Mouse (Mus musculus): ENCODE results near the gene Rsl1d1. TPM values are rescaled to one million over a fixed set of nuclear protein-coding genes. Genes with fewer than 3 reads are reported as not detected.
A peak's percentile ranks its signal among the peaks of the same experiment; 100 is the strongest.

The Rsl1d1 gene
- polyA plus RNA-seq, 1 experiment from 2014 or later = 146 TPM

DNA sequence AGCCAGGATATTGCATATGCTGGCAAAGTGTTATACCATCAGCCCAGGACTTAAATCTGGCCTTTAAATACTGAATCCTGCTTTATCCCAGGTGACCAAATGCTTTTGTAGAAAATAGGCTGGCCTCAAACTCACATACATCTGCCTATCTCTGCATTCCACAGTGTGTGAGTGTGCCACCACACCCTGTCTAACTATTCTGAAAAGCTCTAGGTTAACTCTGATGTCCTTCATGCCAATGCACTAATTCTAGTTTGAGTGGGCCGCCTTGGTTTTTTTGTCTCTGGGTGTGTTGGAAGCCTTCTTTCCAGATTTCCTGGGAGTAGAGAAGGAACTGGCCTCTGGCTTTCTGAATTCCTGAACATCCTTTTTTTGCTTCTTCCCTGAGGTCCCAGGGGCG, 9.9 kb downstream of the Rsl1d1 start:
- Histone ChIP-seq H3K4me3 (no peak overlapping the region), H3K9me3 (replicated peaks) (no peaks in the 10 kb centered on the region), H3K36me3 (peaks cover 59% of the 10 kb centered on the region), H3K27me3 (replicated peaks) (no peaks in the 10 kb centered on the region), H3K4me1 (replicated peaks) (0 out of 2 replicates have a peak, but pooled peaks cover 3% of the 10 kb centered on the region), H3K27ac (ENCODE audit: poor library complexity, severe bottlenecking) (no peak overlapping the region), H3K4me2 (no peak overlapping the region), H3K9ac (no peak overlapping the region)
- WGBS = 94% methylated on average over 2 of the region's 2 CpGs
- ATAC-seq (ENCODE audit: insufficient number of reproducible peaks, low FRiP score) = no peak

GRCm38 (mm10) chr16:11190150-11190549, 13.0 kb downstream of the Rsl1d1 start:
- Histone ChIP-seq H3K4me2 (no peak overlapping the region), H3K27ac (ENCODE audit: poor library complexity, severe bottlenecking) (no peak overlapping the region), H3K27me3 (replicated peaks) (no peaks in the 10 kb centered on the region), H3K9me3 (replicated peaks) (no peaks in the 10 kb centered on the region), H3K9ac (no peak overlapping the region), H3K36me3 (peaks cover 30% of the 10 kb centered on the region), H3K4me1 (replicated peaks) (0 out of 2 replicates have a peak, but pooled peaks cover 3% of the 10 kb centered on the region), H3K4me3 (no peak overlapping the region)
- WGBS = 75% methylated on average over 7 of the region's 7 CpGs
- ATAC-seq (ENCODE audit: insufficient number of reproducible peaks, low FRiP score) = no peak

- no peak for ATAC-seq (ENCODE audit: insufficient number of reproducible peaks, low FRiP score)
- H3K36me3 ChIP-seq = no peaks in the 10 kb centered on the region
- H3K4me3 ChIP-seq = no peak overlapping the region
- peak overlapping the region; percentile 80; the same call in 1 of the 2 replicates for H3K4me2 ChIP-seq
- WGBS = 61% methylated on average over 2 of the region's 2 CpGs
- H3K9ac ChIP-seq = no peak overlapping the region
- H3K27me3 ChIP-seq (replicated peaks) = no peaks in the 10 kb centered on the region
- peaks cover 15% of the 10 kb centered on the region for H3K4me1 ChIP-seq (replicated peaks)
- H3K27ac ChIP-seq (ENCODE audit: poor library complexity, severe bottlenecking) = no peak overlapping the region
- peaks cover 4% of the 10 kb centered on the region; the same call in 1 of the 2 replicates for H3K9me3 ChIP-seq (replicated peaks)
Observed at GRCm38 (mm10) chr16:11177404-11177803, 25.7 kb downstream of the Rsl1d1 start.

- Histone ChIP-seq H3K36me3 (no peaks in the 10 kb centered on the region), H3K9ac (peak overlapping the region; percentile 92), H3K4me1 (replicated peaks) (peaks cover 18% of the 10 kb centered on the region), H3K4me3 (peak overlapping the region; percentile 96), H3K4me2 (peak overlapping the region; percentile 80), H3K27ac (ENCODE audit: poor library complexity, severe bottlenecking) (peak overlapping the region; percentile 59; the same call in 1 of the 2 replicates), H3K9me3 (replicated peaks) (peaks cover 4% of the 10 kb centered on the region; the same call in 1 of the 2 replicates), H3K27me3 (replicated peaks) (no peaks in the 10 kb centered on the region)
- no peak for ATAC-seq (ENCODE audit: insufficient number of reproducible peaks, low FRiP score)
- WGBS = 6% methylated on average over 4 of the region's 4 CpGs
Observed at GRCm38 (mm10) chr16:11176884-11177244, 26.3 kb downstream of the Rsl1d1 start.

- WGBS = under 1% methylated on average over 57 of the region's 57 CpGs
- Histone ChIP-seq H3K27ac (ENCODE audit: poor library complexity, severe bottlenecking) (peak within 1 kb of the TSS; percentile 82), H3K4me1 (replicated peaks) (peaks cover 18% of the 10 kb centered on the region)
Observed at GRCm38 (mm10) chr16:11176208-11176883, 26.8 kb downstream of the Rsl1d1 start, which contains the start of gene Zc3h7a. TSS of gene Zc3h7a (minus strand) at chr16:11176393.

DNA sequence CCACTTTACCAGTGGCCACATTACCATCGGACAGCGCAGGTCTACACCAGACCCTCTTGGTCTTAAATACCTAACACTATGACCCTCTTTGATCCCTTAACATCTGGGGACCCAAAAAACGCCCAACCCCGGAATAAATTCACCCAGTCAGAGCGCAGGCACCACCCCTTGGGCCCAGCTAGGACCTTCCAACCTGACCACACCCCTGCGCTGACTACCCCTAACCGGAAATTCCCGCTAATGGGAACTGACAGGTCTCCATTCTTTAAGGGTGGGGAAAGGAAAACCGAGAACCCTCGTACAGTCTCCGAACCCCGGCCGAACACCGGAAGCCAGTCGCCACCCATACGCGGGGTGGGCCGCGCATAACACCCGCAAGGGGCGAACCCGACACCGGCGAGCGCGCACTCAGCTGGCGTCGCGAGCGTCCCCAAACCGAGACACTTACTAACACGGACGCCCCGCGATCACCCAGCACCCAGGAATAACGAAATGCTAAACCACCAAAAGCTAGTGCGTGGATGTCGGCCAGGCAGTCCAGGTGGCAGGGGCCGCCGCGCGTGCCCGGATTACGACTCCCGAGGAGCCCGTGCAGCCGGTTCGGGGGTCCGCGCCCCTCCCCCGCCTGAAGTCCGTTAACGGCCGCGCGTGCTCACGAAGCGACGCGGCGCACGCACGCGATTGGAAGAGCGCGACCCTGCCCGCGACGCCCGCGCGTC, 27.5 kb downstream of the Rsl1d1 start:
- Histone ChIP-seq H3K4me2 (peak overlapping the region; percentile 80), H3K4me3 (peak overlapping the region; percentile 96), H3K9ac (peak overlapping the region; percentile 92), H3K27me3 (replicated peaks) (no peaks in the 10 kb centered on the region), H3K4me1 (replicated peaks) (peaks cover 18% of the 10 kb centered on the region), H3K27ac (ENCODE audit: poor library complexity, severe bottlenecking) (peak overlapping the region; percentile 82), H3K36me3 (no peaks in the 10 kb centered on the region), H3K9me3 (replicated peaks) (peaks cover 4% of the 10 kb centered on the region; the same call in 1 of the 2 replicates)
- ATAC-seq (ENCODE audit: insufficient number of reproducible peaks, low FRiP score) = peak; percentile 72
- WGBS = under 1% methylated on average over 72 of the region's 72 CpGs

More at GRCm38 (mm10) chr16:11176208-11176883, 26.8 kb downstream of the Rsl1d1 start, which contains the start of gene Zc3h7a:
- ATAC-seq (ENCODE audit: insufficient number of reproducible peaks, low FRiP score) = peak; percentile 92
- Histone ChIP-seq H3K9me3 (replicated peaks) (peaks cover 4% of the 10 kb centered on the region; the same call in 1 of the 2 replicates), H3K9ac (peak within 1 kb of the TSS; percentile 92), H3K4me2 (peak within 1 kb of the TSS; percentile 80), H3K36me3 (no peaks in the 10 kb centered on the region), H3K27me3 (replicated peaks) (no peaks in the 10 kb centered on the region), H3K4me3 (peak within 1 kb of the TSS; percentile 96)

DNA sequence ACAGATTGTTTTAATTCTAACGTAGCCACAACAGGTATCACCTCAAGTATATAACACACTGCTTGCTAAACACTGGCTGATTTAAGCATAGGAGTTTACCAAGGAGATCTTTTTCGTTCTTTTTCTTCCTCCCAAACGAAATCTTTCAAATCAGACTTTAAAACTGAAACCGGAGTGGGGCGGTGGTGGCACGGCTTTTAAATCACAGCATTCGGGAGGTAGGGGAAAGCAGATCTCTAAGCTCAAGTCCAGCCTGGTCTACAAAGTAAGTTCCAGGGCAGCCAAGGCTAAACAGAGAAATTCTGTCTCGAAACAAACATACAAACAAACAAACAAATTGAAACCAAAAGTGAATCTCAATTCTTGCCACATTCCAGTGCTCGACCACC, 28.0 kb downstream of the Rsl1d1 start:
- peak overlapping the region; percentile 96 for H3K4me3 ChIP-seq
- WGBS = 13% methylated on average over 9 of the region's 9 CpGs

GRCm38 (mm10) chr16:11174671-11175081, 28.5 kb downstream of the Rsl1d1 start:
- no peak for ATAC-seq (ENCODE audit: insufficient number of reproducible peaks, low FRiP score)
- Histone ChIP-seq H3K27ac (ENCODE audit: poor library complexity, severe bottlenecking) (peak overlapping the region; percentile 82; the same call in 1 of the 2 replicates), H3K4me1 (replicated peaks) (peaks cover 18% of the 10 kb centered on the region), H3K27me3 (replicated peaks) (no peaks in the 10 kb centered on the region), H3K4me2 (peak overlapping the region; percentile 80), H3K36me3 (no peaks in the 10 kb centered on the region), H3K9ac (no peak overlapping the region), H3K4me3 (peak overlapping the region; percentile 96), H3K9me3 (replicated peaks) (peaks cover 4% of the 10 kb centered on the region; the same call in 1 of the 2 replicates)
- 12% methylated on average over 10 of the region's 10 CpGs for WGBS

More for the DNA sequence above, 28.0 kb downstream of the Rsl1d1 start:
- Histone ChIP-seq H3K4me1 (replicated peaks) (peaks cover 18% of the 10 kb centered on the region), H3K9me3 (replicated peaks) (peaks cover 4% of the 10 kb centered on the region; the same call in 1 of the 2 replicates), H3K36me3 (no peaks in the 10 kb centered on the region), H3K9ac (peak overlapping the region; percentile 92), H3K4me2 (peak overlapping the region; percentile 80), H3K27ac (ENCODE audit: poor library complexity, severe bottlenecking) (peak overlapping the region; percentile 82), H3K27me3 (replicated peaks) (no peaks in the 10 kb centered on the region)
- no peak for ATAC-seq (ENCODE audit: insufficient number of reproducible peaks, low FRiP score)

DNA sequence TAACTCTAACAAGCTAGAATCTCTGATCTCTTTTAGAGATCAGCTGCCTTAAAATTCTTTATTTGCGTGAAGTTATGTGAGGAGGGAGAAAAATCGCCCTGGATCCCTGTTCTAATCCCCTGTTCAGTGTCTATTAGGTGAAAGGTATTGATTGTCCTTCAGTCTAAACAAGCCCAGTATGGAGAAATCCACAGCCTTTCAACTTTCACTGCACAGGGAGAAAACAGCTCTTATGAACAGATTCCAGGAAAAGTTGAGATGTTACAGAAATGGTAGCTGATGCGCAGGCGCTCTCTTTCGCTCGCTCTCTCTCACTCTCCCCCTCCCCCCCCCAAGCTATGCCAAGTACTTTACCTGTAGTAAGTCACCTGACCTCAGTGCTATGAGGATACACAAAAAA, 31.5 kb downstream of the Rsl1d1 start:
- no peak overlapping the region for H3K27ac ChIP-seq (ENCODE audit: poor library complexity, severe bottlenecking)
- WGBS = 88% methylated on average over 6 of the region's 6 CpGs
- H3K27me3 ChIP-seq (replicated peaks) = no peaks in the 10 kb centered on the region
- no peak overlapping the region for H3K4me3 ChIP-seq
- no peak overlapping the region for H3K9ac ChIP-seq
- H3K4me2 ChIP-seq = no peak overlapping the region
- ATAC-seq (ENCODE audit: insufficient number of reproducible peaks, low FRiP score) = no peak
- no peaks in the 10 kb centered on the region for H3K36me3 ChIP-seq
- H3K9me3 ChIP-seq (replicated peaks) = no peaks in the 10 kb centered on the region
- H3K4me1 ChIP-seq (replicated peaks) = peaks cover 15% of the 10 kb centered on the region

- Histone ChIP-seq H3K4me2 (no peak overlapping the region), H3K27ac (ENCODE audit: poor library complexity, severe bottlenecking) (no peak overlapping the region), H3K4me3 (no peak overlapping the region), H3K9ac (no peak overlapping the region), H3K4me1 (replicated peaks) (peaks cover 9% of the 10 kb centered on the region), H3K9me3 (replicated peaks) (no peaks in the 10 kb centered on the region), H3K36me3 (peaks cover 22% of the 10 kb centered on the region), H3K27me3 (replicated peaks) (no peaks in the 10 kb centered on the region)
- 68% methylated on average over 2 of the region's 2 CpGs for WGBS
- no peak for ATAC-seq (ENCODE audit: insufficient number of reproducible peaks, low FRiP score)
Observed at GRCm38 (mm10) chr16:11166431-11166830, 36.7 kb downstream of the Rsl1d1 start.

- 61% methylated on average over 3 of the region's 3 CpGs for WGBS
- no peaks in the 10 kb centered on the region for H3K27me3 ChIP-seq (replicated peaks)
Observed at GRCm38 (mm10) chr16:11164695-11165255, 38.4 kb downstream of the Rsl1d1 start.

More at GRCm38 (mm10) chr16:11164695-11165255, 38.4 kb downstream of the Rsl1d1 start:
- ATAC-seq (ENCODE audit: insufficient number of reproducible peaks, low FRiP score) = no peak
- H3K9me3 ChIP-seq (replicated peaks) = no peaks in the 10 kb centered on the region
- no peak overlapping the region for H3K27ac ChIP-seq (ENCODE audit: poor library complexity, severe bottlenecking)
- no peak overlapping the region for H3K4me2 ChIP-seq
- peaks cover 9% of the 10 kb centered on the region for H3K4me1 ChIP-seq (replicated peaks)
- H3K36me3 ChIP-seq = peaks cover 30% of the 10 kb centered on the region
- H3K4me3 ChIP-seq = no peak overlapping the region
- no peak overlapping the region for H3K9ac ChIP-seq
